Mouse (Mus musculus) forelimb bud, embryonic 11.5 days (tissue): ENCODE data around the gene Hydin.
A peak's percentile ranks its signal among the peaks of the same experiment; 100 is the strongest.
"Not testable (repeated sequence)": the region's sequence is repeated elsewhere in the genome, so short reads cannot be mapped to it uniquely, and the experiment has no call there.

ENCODE experiments used
- DNase-seq: peaks from one replicate; pipeline ENCODE4 v3.0.0-alpha.2; 2012; ENCODE audit warnings: low read depth, low spot score

Gene Hydin

GRCm38 (mm10) chr8:110522495-110522894, 255.7 kb downstream of the Hydin start:
- DNase-seq, result not testable (repeated sequence)

- DNase-seq, result no peak
These were observed 256.2 kb downstream of the Hydin start for GRCm38 (mm10) chr8:110522985-110523384.

- DNase-seq, result no peak
These were observed 258.5 kb downstream of the Hydin start for GRCm38 (mm10) chr8:110525229-110525628.

- DNase-seq, result no peak
These were observed 263.4 kb downstream of the Hydin start for GRCm38 (mm10) chr8:110530008-110530762.

GRCm38 (mm10) chr8:110533781-110534180, 267.0 kb downstream of the Hydin start:
- no peak for DNase-seq

DNA sequence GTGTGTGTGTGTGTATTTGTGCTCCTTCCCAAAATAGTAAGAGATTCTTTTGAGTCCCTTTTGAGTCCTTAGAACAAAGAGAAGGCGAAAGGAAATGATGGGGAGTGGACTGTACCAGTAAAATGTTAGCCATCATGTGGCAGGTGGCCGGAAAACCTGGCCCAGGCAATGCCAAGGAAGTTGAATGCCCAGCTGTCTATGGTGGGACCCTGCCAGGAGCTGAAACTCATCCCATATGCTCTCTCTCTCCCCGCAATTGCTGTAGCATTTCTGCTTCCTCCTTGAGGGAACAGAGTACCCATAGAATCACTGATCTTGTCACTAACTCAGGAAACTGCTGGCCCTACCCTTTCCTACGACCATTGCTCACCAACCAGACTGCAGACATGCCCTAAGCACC, 271.1 kb downstream of the Hydin start:
- DNase-seq, result no peak

- no peak for DNase-seq
These were observed 283.6 kb downstream of the Hydin start for GRCm38 (mm10) chr8:110550343-110550742.

DNA sequence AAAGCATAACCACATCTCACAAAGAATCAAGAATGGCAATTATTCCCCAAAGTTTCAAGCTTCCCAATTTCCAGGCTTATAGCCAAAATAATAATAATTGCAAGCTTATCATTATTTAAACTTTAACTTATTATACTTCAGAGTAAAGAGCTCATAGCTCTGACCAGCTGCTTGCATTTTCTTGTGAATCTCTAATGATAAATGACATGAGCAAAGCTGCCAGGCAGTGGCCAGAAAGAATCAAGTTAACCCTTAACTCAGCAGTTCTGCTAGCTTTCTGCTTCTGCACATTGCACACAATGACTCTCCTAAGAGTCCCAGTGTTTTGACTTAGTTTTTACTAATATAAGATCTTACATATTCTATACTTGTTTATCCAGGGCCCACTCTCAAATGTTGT, 285.3 kb downstream of the Hydin start:
- not testable (repeated sequence) for DNase-seq

DNA sequence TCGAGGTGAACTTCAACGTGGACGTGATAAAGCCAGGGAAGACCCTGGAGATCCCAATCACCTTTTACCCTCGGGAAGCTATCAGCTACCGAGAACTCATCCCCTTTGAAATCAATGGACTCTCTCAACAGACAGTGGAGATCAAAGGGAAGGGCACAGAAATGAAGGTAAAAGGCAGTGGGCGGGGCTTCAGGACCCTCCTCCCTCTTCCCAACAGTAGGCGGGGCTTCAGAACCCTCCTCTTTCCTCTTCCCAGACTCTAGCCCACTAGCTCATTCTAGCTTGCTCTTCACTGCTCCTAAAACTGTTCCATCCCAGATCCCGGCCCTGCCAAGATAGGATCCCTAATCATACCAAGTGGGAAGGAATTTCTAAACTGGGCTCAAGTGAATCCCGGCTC, 325.9 kb downstream of the Hydin start:
- no peak for DNase-seq

- no peak for DNase-seq
These were observed 327.4 kb downstream of the Hydin start for GRCm38 (mm10) chr8:110594164-110594563.

GRCm38 (mm10) chr8:110604556-110604955, 337.8 kb downstream of the Hydin start:
- peak; percentile 44 for DNase-seq

DNA sequence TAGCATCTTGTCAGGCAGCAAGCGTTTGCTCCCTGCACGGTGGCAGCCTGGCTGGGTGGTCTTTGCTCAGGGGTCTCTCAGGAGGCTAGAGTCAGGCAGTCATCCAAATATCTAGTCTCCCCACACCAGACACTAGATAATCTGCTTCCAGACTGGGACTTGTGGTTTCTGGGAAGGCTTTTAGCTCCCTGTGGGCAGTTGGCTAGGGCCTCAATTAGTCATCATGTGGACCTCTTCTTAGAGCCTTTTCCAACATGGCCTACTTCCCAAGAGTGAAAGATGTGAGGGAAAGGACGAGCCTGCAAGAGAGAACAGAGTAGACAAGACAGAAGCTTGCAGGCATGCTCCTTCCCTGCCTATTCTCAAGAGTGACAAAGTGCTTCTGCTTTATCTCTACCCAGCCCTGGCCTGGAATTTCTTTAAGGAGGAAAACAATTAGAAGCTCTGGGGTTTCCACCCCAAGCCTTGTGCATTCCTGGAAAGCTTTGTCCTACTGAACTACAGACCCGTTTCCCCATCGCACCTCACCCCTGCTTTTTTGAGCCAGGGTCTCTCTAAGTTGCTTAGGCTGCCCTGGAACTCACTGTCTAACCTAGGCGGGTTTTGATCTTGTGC, 338.7 kb downstream of the Hydin start:
- DNase-seq, result no peak

- no peak for DNase-seq
These were observed 349.0 kb downstream of the Hydin start for GRCm38 (mm10) chr8:110615730-110616129.

- DNase-seq, result no peak
These were observed 351.1 kb downstream of the Hydin start for GRCm38 (mm10) chr8:110617801-110618358.

DNA sequence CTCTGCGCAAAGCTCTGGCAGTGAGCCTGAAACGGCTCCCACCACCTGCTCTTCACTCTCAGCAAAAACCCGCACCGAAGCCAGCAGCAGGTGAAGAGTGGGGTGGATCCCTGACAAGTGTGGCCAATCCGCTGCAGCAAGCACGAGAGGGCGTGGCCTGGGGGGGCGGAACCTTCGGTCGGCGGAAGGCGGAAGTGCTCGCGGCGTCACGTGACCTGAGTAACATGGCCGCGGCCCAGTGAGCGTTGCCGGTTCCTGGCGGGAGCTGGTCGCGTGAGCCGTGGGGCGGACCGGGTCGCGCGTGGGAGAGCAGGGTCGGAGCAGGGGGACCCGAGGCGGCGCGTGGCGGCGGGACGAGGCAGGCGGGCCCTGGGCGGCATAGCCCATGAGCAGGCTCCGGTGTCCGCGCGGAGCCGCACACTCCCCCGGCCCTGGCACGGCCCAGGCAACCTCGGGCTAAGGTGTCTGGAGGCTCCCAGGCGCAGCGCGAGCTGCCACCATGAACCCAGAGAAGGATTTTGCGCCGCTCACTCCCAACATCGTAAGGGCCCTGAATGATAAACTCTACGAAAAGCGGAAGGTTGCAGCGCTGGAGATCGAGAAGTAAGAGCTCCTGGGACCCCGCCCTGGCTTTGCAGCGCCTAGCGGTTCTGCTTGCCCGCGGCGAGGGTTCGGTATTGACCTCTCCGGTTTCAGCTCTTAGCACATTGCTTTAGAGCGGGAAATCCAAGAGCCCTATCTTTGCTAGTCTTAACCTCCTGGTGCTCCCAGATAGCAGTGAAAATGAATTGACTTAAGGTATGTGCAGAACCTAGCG, 351.8 kb downstream of the Hydin start, which contains the start of gene Vac14:
TSS of gene Vac14 (plus strand) at position 195 of the 817 bp plus-strand sequence.
- DNase-seq, result peak; percentile 92

- no peak for DNase-seq
These were observed 352.4 kb downstream of the Hydin start for GRCm38 (mm10) chr8:110619208-110619574.

GRCm38 (mm10) chr8:110619919-110620318, 353.1 kb downstream of the Hydin start:
- no peak for DNase-seq

- DNase-seq, result no peak
These were observed 359.7 kb downstream of the Hydin start for GRCm38 (mm10) chr8:110626431-110626830.

DNA sequence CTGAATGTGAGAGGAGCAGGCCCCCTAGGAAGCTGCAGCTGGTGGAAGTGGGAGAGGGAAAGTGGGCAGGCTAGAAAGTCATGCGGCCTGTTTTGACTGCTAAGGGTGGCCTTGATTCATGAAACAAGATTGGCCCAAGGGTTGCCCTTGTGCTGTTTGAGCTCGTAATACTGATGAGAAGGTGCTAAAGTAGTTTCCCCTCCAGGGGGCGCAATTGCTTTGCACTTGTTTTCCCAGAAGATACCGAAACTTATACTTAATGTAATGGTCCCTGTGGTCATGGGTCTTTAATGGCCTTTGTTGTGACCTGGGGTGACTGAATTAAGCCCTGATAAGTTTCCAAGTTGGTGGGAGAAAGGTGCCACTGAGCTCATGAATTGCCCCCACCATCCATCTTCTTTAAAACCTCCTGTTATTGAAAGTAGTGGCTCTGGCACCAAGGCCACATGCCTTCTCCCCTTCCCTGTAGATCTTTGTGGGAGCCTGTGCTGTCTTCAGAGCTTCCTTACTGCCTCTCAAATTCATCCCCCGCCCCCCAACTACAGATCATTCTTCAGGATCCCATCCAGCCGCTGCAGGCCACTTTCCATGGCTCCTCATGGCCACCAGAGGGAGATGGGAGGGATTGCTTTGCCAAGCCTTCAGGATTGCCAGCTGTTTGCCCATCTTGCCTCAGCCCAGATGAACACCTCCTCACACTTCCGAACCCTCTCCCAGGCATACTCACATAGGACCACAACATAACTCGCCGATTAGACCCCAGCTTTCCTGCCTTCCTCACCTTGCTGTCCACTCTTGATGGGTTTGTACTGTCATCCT, 362.7 kb downstream of the Hydin start:
- DNase-seq, result peak; percentile 56

DNA sequence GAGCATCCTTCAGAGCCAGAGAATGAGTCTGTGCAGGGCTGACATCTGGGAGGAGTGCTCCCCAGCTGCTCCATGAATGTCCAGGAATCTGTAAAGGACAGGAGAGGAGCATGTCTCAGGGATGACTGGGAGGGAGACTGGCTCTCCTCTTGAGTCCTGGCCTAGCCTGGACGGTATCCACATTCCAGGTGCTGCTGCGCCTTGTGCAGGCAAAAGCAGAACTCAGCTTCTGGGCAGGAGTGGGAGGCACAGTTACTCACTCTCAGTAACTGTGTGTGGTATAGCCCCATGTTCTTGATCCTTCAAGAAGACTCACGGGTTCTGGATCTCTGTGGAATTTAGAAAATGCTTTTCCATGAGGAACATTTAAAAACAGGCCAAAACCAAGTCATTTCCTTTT, 363.3 kb downstream of the Hydin start:
- no peak for DNase-seq

DNA sequence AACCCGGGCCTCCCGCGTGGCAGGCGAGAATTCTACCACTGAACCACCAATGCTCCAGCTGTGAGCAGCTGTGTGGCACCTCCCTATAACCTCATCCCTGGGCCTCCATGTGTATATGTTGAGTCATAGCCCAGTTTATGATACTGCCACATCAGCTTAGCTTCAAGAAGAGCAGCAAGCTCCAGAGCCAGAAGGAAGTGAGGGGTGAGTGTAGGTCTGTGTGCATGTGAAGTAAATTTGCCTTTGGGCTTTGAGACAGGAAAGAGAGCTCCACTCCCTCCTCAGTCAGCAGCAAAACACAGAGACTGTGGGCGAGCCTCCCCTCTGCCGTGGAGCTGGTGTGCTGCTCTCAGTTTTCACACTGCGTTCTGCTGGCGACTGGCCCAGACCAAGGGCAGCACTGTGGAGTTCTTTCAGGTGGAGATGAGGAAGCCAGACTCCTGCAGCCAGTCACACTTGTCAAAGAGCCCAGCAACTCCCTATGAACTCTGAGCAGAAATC, 363.8 kb downstream of the Hydin start:
- DNase-seq, result no peak
